Mouse (Mus musculus) MEL (cell line): ENCODE results near the gene Angptl7. TPM values are rescaled to one million over a fixed set of nuclear protein-coding genes. Genes with fewer than 3 reads are reported as not detected.

Experiments used
- DNase-seq: peaks from one replicate; pipeline ENCODE4 v3.0.0; 2011; ENCODE audit warnings: low read depth, low spot score
- H3K27ac ChIP-seq: 2 replicates; pipeline ENCODE4 v1.5.1; 2012; ENCODE audit warnings: low read depth, mild to moderate bottlenecking, control low read depth, low read length, moderate library complexity; ENCODE audit not compliant: control insufficient read depth
- H3K27me3 ChIP-seq, 2 experiments: fragments of 150-350 bp in 1 of 2; sonication (generic) in 1 of 2; 2 replicates each; pipeline ENCODE4 v1.6.1; 2012; ENCODE audit warnings: low read length in 2 of 2, mild to moderate bottlenecking in 2 of 2, improper control_type of control experiment in 1 of 2, moderate library complexity in 1 of 2; ENCODE audit not compliant: insufficient read depth in 2 of 2, control insufficient read depth in 1 of 2
- H3K36me3 ChIP-seq, 2 experiments: 2 replicates each; pipeline ENCODE4 v1.6.1; 2012 to 2014; ENCODE audit warnings: low read length in 2 of 2, improper control_type of control experiment in 1 of 2, inconsistent platforms in 1 of 2, mild to moderate bottlenecking in 1 of 2; ENCODE audit not compliant: insufficient read depth in 2 of 2, control insufficient read depth in 1 of 2
- H3K4me1 ChIP-seq, 2 experiments: fragments of 150-350 bp in 1 of 2; sonication (generic) in 1 of 2; 2 replicates each; pipeline ENCODE4 v1.6.1; 2012; ENCODE audit warnings: low read length in 2 of 2, improper control_type of control experiment in 1 of 2, mild to moderate bottlenecking in 1 of 2; ENCODE audit not compliant: insufficient read depth in 2 of 2, control insufficient read depth in 1 of 2
- H3K4me3 ChIP-seq, 2 experiments: fragments of 150-350 bp in 1 of 2; sonication (generic) in 1 of 2; 2 replicates each; pipeline ENCODE4 v1.5.1; 2012; ENCODE audit warnings: low read depth in 2 of 2, low read length in 2 of 2, mild to moderate bottlenecking in 2 of 2, moderate library complexity in 2 of 2, control low read depth in 1 of 2, improper control_type of control experiment in 1 of 2; ENCODE audit not compliant: control insufficient read depth in 1 of 2, insufficient read depth in 1 of 2
- H3K79me2 ChIP-seq: 2 replicates; pipeline ENCODE4 v1.6.1; 2012; ENCODE audit warnings: mild to moderate bottlenecking, low read length, moderate library complexity; ENCODE audit not compliant: control insufficient read depth, poor library complexity, insufficient read depth
- H3K9ac ChIP-seq: 2 replicates; pipeline ENCODE4 v1.6.1; 2012; ENCODE audit warnings: low read depth, mild to moderate bottlenecking, control low read depth, low read length, moderate library complexity; ENCODE audit not compliant: control insufficient read depth, poor library complexity, severe bottlenecking
- H3K9me3 ChIP-seq: fragments of 150-350 bp; sonication (generic); replicated peaks from 2 replicates; pipeline ENCODE4 v1.6.1; 2012; ENCODE audit warnings: mild to moderate bottlenecking, low read length, improper control_type of control experiment, moderate library complexity; ENCODE audit not compliant: insufficient read depth
- CHD1 ChIP-seq: IDR thresholded peaks from 2 replicates; pipeline ENCODE4 v1.6.1; 2012; ENCODE audit warnings: low read depth, mild to moderate bottlenecking, inconsistent platforms, low read length, improper control_type of control experiment
- CHD2 ChIP-seq: IDR thresholded peaks from 2 replicates; pipeline ENCODE4 v1.6.1; 2011; ENCODE audit warnings: low read length, improper control_type of control experiment
- CTCF ChIP-seq, 3 experiments: IDR thresholded peaks in 2 of 3; conservative IDR thresholded peaks in 1 of 3; 2 replicates each; pipeline ENCODE4 v1.5.1; 2011 to 2012; ENCODE audit warnings: low read length in 3 of 3, low read depth in 2 of 3, mild to moderate bottlenecking in 2 of 3, improper control_type of control experiment in 1 of 3, inconsistent platforms in 1 of 3, mixed read lengths in 1 of 3, moderate library complexity in 1 of 3; ENCODE audit not compliant: control insufficient read depth in 1 of 3, insufficient read depth in 1 of 3, poor library complexity in 1 of 3, severe bottlenecking in 1 of 3
- ELF1 ChIP-seq: IDR thresholded peaks from 2 replicates; pipeline ENCODE4 v1.6.1; 2014; ENCODE audit warnings: low read depth, mild to moderate bottlenecking, inconsistent platforms, low read length, improper control_type of control experiment, moderate library complexity
- GABPA ChIP-seq: IDR thresholded peaks from 2 replicates; pipeline ENCODE4 v1.6.1; 2012; ENCODE audit warnings: low read depth, mild to moderate bottlenecking, inconsistent platforms, low read length, improper control_type of control experiment, moderate library complexity
- HCFC1 ChIP-seq: IDR thresholded peaks from 2 replicates; pipeline ENCODE4 v1.6.1; 2012; ENCODE audit warnings: low read depth, mild to moderate bottlenecking, inconsistent platforms, low read length, improper control_type of control experiment, moderate library complexity
- KAT2A ChIP-seq: conservative IDR thresholded peaks from 2 replicates; pipeline ENCODE4 v1.6.1; 2012; ENCODE audit warnings: low read depth, low read length, improper control_type of control experiment, inconsistent platforms
- MAX ChIP-seq: IDR thresholded peaks from 2 replicates; pipeline ENCODE4 v1.6.1; 2011; ENCODE audit warnings: low read length, improper control_type of control experiment
- MXI1 ChIP-seq: IDR thresholded peaks from 2 replicates; pipeline ENCODE4 v1.6.1; 2011; ENCODE audit warnings: mild to moderate bottlenecking, low read depth, low read length, improper control_type of control experiment
- MYC ChIP-seq: IDR thresholded peaks from 2 replicates; pipeline ENCODE4 v1.6.1; 2011; ENCODE audit warnings: low read depth, mild to moderate bottlenecking, low read length, improper control_type of control experiment, moderate library complexity
- NELFE ChIP-seq: IDR thresholded peaks from 2 replicates; pipeline ENCODE4 v1.6.1; 2011; ENCODE audit warnings: low read depth, low read length, improper control_type of control experiment
- NRF1 ChIP-seq: IDR thresholded peaks from 2 replicates; pipeline ENCODE4 v1.6.1; 2014; ENCODE audit warnings: low read depth, mild to moderate bottlenecking, inconsistent platforms, low read length, improper control_type of control experiment, moderate library complexity; ENCODE audit not compliant: poor library complexity, insufficient read depth, severe bottlenecking
- POLR2A ChIP-seq, 2 experiments: IDR thresholded peaks; 2 replicates each; pipeline ENCODE4 v1.6.1; 2011 to 2012; ENCODE audit warnings: low read length in 2 of 2, mild to moderate bottlenecking in 2 of 2, control low read depth in 1 of 2, improper control_type of control experiment in 1 of 2, low read depth in 1 of 2, moderate library complexity in 1 of 2; ENCODE audit not compliant: control insufficient read depth in 1 of 2, insufficient read depth in 1 of 2, poor library complexity in 1 of 2
- POLR2AphosphoS2 ChIP-seq: IDR thresholded peaks from 2 replicates; pipeline ENCODE4 v1.6.1; 2011; ENCODE audit warnings: low read length, improper control_type of control experiment
- POLR2AphosphoS5 ChIP-seq: IDR thresholded peaks from 2 replicates; pipeline ENCODE4 v1.6.1; 2012; ENCODE audit warnings: low read depth, borderline replicate concordance, mild to moderate bottlenecking, inconsistent platforms, low read length, moderate library complexity, mixed read lengths
- SIN3A ChIP-seq: IDR thresholded peaks from 2 replicates; pipeline ENCODE4 v1.6.1; 2012; ENCODE audit warnings: low read length, improper control_type of control experiment, inconsistent platforms
- SMC3 ChIP-seq: IDR thresholded peaks from 2 replicates; pipeline ENCODE4 v1.6.1; 2011; ENCODE audit warnings: low read depth, low read length, improper control_type of control experiment
- TBP ChIP-seq: IDR thresholded peaks from 2 replicates; pipeline ENCODE4 v1.8.0; 2011; ENCODE audit warnings: low read depth, low read length, improper control_type of control experiment
- TCF12 ChIP-seq: IDR thresholded peaks from 2 replicates; pipeline ENCODE4 v1.6.1; 2014; ENCODE audit warnings: low read depth, mild to moderate bottlenecking, inconsistent platforms, low read length, improper control_type of control experiment, moderate library complexity
- UBTF ChIP-seq: IDR thresholded peaks from 2 replicates; pipeline ENCODE4 v1.6.1; 2012; ENCODE audit warnings: low read depth, mild to moderate bottlenecking, inconsistent platforms, low read length, improper control_type of control experiment, moderate library complexity, borderline replicate concordance; ENCODE audit not compliant: insufficient read depth
- USF1 ChIP-seq: IDR thresholded peaks from 2 replicates; pipeline ENCODE4 v1.6.1; 2014; ENCODE audit warnings: low read depth, mild to moderate bottlenecking, inconsistent platforms, low read length, improper control_type of control experiment, moderate library complexity
- ZMIZ1 ChIP-seq: IDR thresholded peaks from 2 replicates; pipeline ENCODE4 v1.6.1; 2012; ENCODE audit warnings: low read depth, mild to moderate bottlenecking, inconsistent platforms, low read length, improper control_type of control experiment, moderate library complexity
- polyA plus RNA-seq, 2 experiments: library from polyadenylated mRNA; stranded (reverse) in 1 of 2; unstranded in 1 of 2; fragments of >175 nt in 1 of 2; fragments of >200 nt in 1 of 2; gene quantifications; 2 replicates each; pipeline versions ENCODE4 v1.2.1 to v1.2.4; 2012; ENCODE audit warnings: low replicate concordance in 2 of 2, low read depth in 1 of 2; ENCODE audit not compliant: insufficient read length in 2 of 2, insufficient read depth in 1 of 2, missing spikeins in 1 of 2
- total RNA-seq: library from RNA; depleted of rRNA; stranded (reverse); fragments of 300-350 nt; gene quantifications from 2 replicates; pipeline ENCODE4 v1.2.3, GENCODE M21; 2012; rRNA removed

Angptl7 gene
- total and polyA plus RNA-seq, 3 experiments = not detected

DNA sequence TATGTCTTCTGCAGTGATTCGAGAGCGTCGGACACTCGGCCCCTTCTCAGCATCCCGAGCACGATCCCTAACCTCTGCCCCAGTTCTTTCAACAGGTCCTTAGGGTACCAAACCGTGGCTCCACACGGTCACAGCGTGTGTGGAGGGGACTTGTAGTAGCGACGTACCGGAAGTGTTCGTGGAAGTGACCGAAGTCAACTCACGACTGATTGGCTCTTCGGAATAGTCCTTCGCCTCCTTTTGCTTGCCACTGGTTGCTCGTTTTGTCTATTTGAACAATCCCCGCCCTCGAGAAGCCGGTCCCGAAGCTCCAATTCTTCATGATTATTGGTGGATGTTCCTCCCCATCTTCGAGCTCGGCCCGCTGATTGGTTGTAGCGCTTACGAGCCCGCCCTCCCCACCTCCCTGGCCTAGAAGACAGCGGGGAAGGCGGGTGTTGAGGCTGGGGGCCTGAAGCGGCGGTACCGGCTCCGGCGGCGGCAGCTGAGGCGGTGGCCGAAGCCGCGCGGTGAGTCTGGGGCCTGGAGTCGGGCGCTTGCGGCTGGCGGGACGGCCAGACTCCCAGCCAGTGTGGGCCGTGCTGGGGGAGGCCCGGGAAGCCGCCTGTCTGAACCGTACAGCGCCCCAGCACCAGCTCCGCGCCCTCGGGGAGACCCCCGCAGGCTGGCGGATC lies 51.9 kb downstream of the Angptl7 start, which contains the start of gene Mtor:
Gene Mtor, plus strand, starts transcription at position 433 of the 674 bp plus-strand sequence.
- peaks cover 27% of the 10 kb centered on the region for H3K79me2 ChIP-seq
- H3K27ac ChIP-seq = peak within 1 kb of the TSS; percentile 87
- TF ChIP-seq USF1 (no peak), CHD2 (peak; percentile 81), TCF12 (peak; percentile 45), CHD1 (no peak), POLR2AphosphoS2 (peak; percentile 63; the same call in 1 of the 2 replicates), HCFC1 (peak; percentile 93), MAX (peak; percentile 86), ELF1 (0 out of 2 replicates have a peak, but pooled peaks have one; percentile 63), CTCF (IDR thresholded peaks at IDR 0.05 in 2 of 3, conservative IDR thresholded peaks at IDR 0.05 in 1 of 3; ENCODE audit: control insufficient read depth in 1 of 3, insufficient read depth in 1 of 3, low read depth in 2 of 3, low read length in 3 of 3, poor library complexity in 1 of 3, severe bottlenecking in 1 of 3) (no peak), ZMIZ1 (0 out of 2 replicates have a peak, but pooled peaks have one; percentile 31), POLR2A (IDR thresholded peaks at IDR 0.05; ENCODE audit: control insufficient read depth in 1 of 2, insufficient read depth in 1 of 2, low read depth in 1 of 2, low read length in 2 of 2, poor library complexity in 1 of 2) (peak; percentile 79 to 89; a peak in 3 of 4 replicates), TBP (peak; percentile 80; the same call in 1 of the 2 replicates), UBTF (0 out of 2 replicates have a peak, but pooled peaks have one; percentile 10), MXI1 (peak; percentile 97), NRF1 (0 out of 2 replicates have a peak, but pooled peaks have one; percentile 10), SMC3 (no peak), KAT2A (peak; percentile 73; the same call in 1 of the 2 replicates), SIN3A (peak; percentile 87), MYC (peak; percentile 95), GABPA (peak; percentile 11; the same call in 1 of the 2 replicates), POLR2AphosphoS5 (no peak), NELFE (peak; percentile 78)
- DNase-seq = peak; percentile 99
- no peaks in the 10 kb centered on the region for H3K9me3 ChIP-seq
- peaks cover 3 to 12% of the 10 kb centered on the region in 2 experiments; a peak in 3 of 4 replicates for H3K4me1 ChIP-seq
- H3K27me3 ChIP-seq = no peaks in the 10 kb centered on the region
- H3K9ac ChIP-seq = peak within 1 kb of the TSS; percentile 85
- peaks cover 0 to 8% of the 10 kb centered on the region in 2 experiments; a peak in 3 of 4 replicates for H3K36me3 ChIP-seq
- H3K4me3 ChIP-seq = peak within 1 kb of the TSS; percentile 93 to 94

Other genes starting within 250 kb of the Angptl7 start
- gene Disp3, start 212.5 kb downstream of the Angptl7 start, total RNA-seq = not detected in 2 replicates
- gene Disp3, start 212.5 kb downstream of the Angptl7 start, polyA plus RNA-seq = not detected
- 17.1 and 19.4 TPM in 2 replicates for gene Ubiad1, start 55.7 kb downstream of the Angptl7 start, total RNA-seq
- 10 to 100 TPM in 1 of 2 experiments, not detected in 1; 24.3 TPM for gene Ubiad1, start 55.7 kb downstream of the Angptl7 start, polyA plus RNA-seq
- 23.0 and 23.9 TPM in 2 replicates for gene Mtor, start 51.8 kb downstream of the Angptl7 start, total RNA-seq
- 10 to 100 TPM in 1 of 2 experiments, not detected in 1; 35.2 TPM for gene Mtor, start 51.8 kb downstream of the Angptl7 start, polyA plus RNA-seq
- gene Exosc10, start 58.0 kb upstream of the Angptl7 start, total RNA-seq = 57.3 and 71.5 TPM in 2 replicates
- gene Exosc10, start 58.0 kb upstream of the Angptl7 start, polyA plus RNA-seq = 100 to 1,000 TPM in 1 of 2 experiments, 10 to 100 TPM in 1; 90.5 to 109 TPM
- gene Srm, start 91.0 kb upstream of the Angptl7 start, total RNA-seq = 299 and 332 TPM in 2 replicates
- gene Srm, start 91.0 kb upstream of the Angptl7 start, polyA plus RNA-seq = 100 to 1,000 TPM; 305 to 765 TPM
- gene Masp2, start 102.1 kb upstream of the Angptl7 start, total RNA-seq = 0.75 and 1.4 TPM in 2 replicates
- under 1 TPM in 1 of 2 experiments, not detected in 1; 0.38 TPM for gene Masp2, start 102.1 kb upstream of the Angptl7 start, polyA plus RNA-seq
- 209 and 211 TPM in 2 replicates for gene Tardbp, start 126.6 kb upstream of the Angptl7 start, total RNA-seq
- gene Tardbp, start 126.6 kb upstream of the Angptl7 start, polyA plus RNA-seq = 100 to 1,000 TPM in 1 of 2 experiments, not detected in 1; 455 TPM
- gene Gm572, start 142.9 kb upstream of the Angptl7 start, total RNA-seq = not detected in 2 replicates
- not detected for gene Gm572, start 142.9 kb upstream of the Angptl7 start, polyA plus RNA-seq